Mouse (Mus musculus): ENCODE results near the gene Adh1. TPM values are rescaled to one million over a fixed set of nuclear protein-coding genes. Genes with fewer than 3 reads are reported as not detected.

The Adh1 gene
- polyA plus RNA-seq, 1 experiment from 2014 or later, result 1.3 TPM

GRCm38 (mm10) chr3:138264648-138265047 lies 3.9 kb downstream of the Adh1 start:
- WGBS, result 80% methylated on average over 3 of the region's 3 CpGs
- Histone ChIP-seq H3K4me3 (replicated peaks; ENCODE audit: low read length) (no peak overlapping the region), H3K4me1 (replicated peaks; ENCODE audit: control insufficient read depth, insufficient read depth, low read length) (no peaks in the 10 kb centered on the region), H3K27me3 (ENCODE audit: control insufficient read depth, insufficient read depth, low read length) (no peaks in the 10 kb centered on the region), H3K9ac (no peak overlapping the region), H3K9me3 (ENCODE audit: control insufficient read depth, low read length) (no peaks in the 10 kb centered on the region), H3K36me3 (replicated peaks; ENCODE audit: control insufficient read depth, insufficient read depth) (no peaks in the 10 kb centered on the region), H3K4me2 (replicated peaks) (no peak overlapping the region), H3K27ac (no peak overlapping the region)
- ATAC-seq (ENCODE audit: low FRiP score) (no peak), DNase-seq (ENCODE audit: low spot score) (no peak)

- H3K27me3 ChIP-seq (ENCODE audit: control insufficient read depth, insufficient read depth, low read length), result no peaks in the 10 kb centered on the region
- DNase-seq (ENCODE audit: low spot score) (no peak), ATAC-seq (ENCODE audit: low FRiP score) (no peak)
- H3K4me1 ChIP-seq (replicated peaks; ENCODE audit: control insufficient read depth, insufficient read depth, low read length), result no peaks in the 10 kb centered on the region
- H3K27ac ChIP-seq, result no peak overlapping the region
- 57% methylated on average over 1 of the region's 1 CpGs for WGBS
- no peak overlapping the region for H3K4me2 ChIP-seq (replicated peaks)
- no peaks in the 10 kb centered on the region for H3K9me3 ChIP-seq (ENCODE audit: control insufficient read depth, low read length)
- H3K36me3 ChIP-seq (replicated peaks; ENCODE audit: control insufficient read depth, insufficient read depth), result no peaks in the 10 kb centered on the region
- no peak overlapping the region for H3K4me3 ChIP-seq (replicated peaks; ENCODE audit: low read length)
- H3K9ac ChIP-seq, result no peak overlapping the region
Measured at GRCm38 (mm10) chr3:138270507-138270906, 9.7 kb downstream of the Adh1 start.

- DNase-seq (ENCODE audit: low spot score) (no peak), ATAC-seq (ENCODE audit: low FRiP score) (no peak)
- no peaks in the 10 kb centered on the region for H3K36me3 ChIP-seq (replicated peaks; ENCODE audit: control insufficient read depth, insufficient read depth)
- WGBS, result 94% methylated on average over 2 of the region's 2 CpGs
- no peak overlapping the region for H3K4me2 ChIP-seq (replicated peaks)
- H3K9me3 ChIP-seq (ENCODE audit: control insufficient read depth, low read length), result no peaks in the 10 kb centered on the region
- no peak overlapping the region for H3K4me3 ChIP-seq (replicated peaks; ENCODE audit: low read length)
- no peak overlapping the region for H3K9ac ChIP-seq
- no peaks in the 10 kb centered on the region for H3K4me1 ChIP-seq (replicated peaks; ENCODE audit: control insufficient read depth, insufficient read depth, low read length)
- no peak overlapping the region for H3K27ac ChIP-seq
- H3K27me3 ChIP-seq (ENCODE audit: control insufficient read depth, insufficient read depth, low read length), result no peaks in the 10 kb centered on the region
Measured at GRCm38 (mm10) chr3:138271297-138271696, 10.5 kb downstream of the Adh1 start.

- no peaks in the 10 kb centered on the region for H3K27me3 ChIP-seq (ENCODE audit: control insufficient read depth, insufficient read depth, low read length)
- H3K4me1 ChIP-seq (replicated peaks; ENCODE audit: control insufficient read depth, insufficient read depth, low read length), result no peaks in the 10 kb centered on the region
- no peaks in the 10 kb centered on the region for H3K36me3 ChIP-seq (replicated peaks; ENCODE audit: control insufficient read depth, insufficient read depth)
- DNase-seq (ENCODE audit: low spot score) (no peak), ATAC-seq (ENCODE audit: low FRiP score) (no peak)
- H3K4me2 ChIP-seq (replicated peaks), result no peak overlapping the region
- 90% methylated on average over 7 of the region's 7 CpGs for WGBS
- no peak overlapping the region for H3K9ac ChIP-seq
- no peak overlapping the region for H3K4me3 ChIP-seq (replicated peaks; ENCODE audit: low read length)
- no peak overlapping the region for H3K27ac ChIP-seq
- no peaks in the 10 kb centered on the region for H3K9me3 ChIP-seq (ENCODE audit: control insufficient read depth, low read length)
Measured at GRCm38 (mm10) chr3:138273080-138273479, 12.3 kb downstream of the Adh1 start.

GRCm38 (mm10) chr3:138275100-138275499 lies 14.3 kb downstream of the Adh1 start:
- no peak for DNase-seq (ENCODE audit: low spot score)
- no peak overlapping the region for H3K4me3 ChIP-seq (replicated peaks; ENCODE audit: low read length)
- no peaks in the 10 kb centered on the region for H3K9me3 ChIP-seq (ENCODE audit: control insufficient read depth, low read length)
- H3K9ac ChIP-seq, result no peak overlapping the region
- H3K4me1 ChIP-seq (replicated peaks; ENCODE audit: control insufficient read depth, insufficient read depth, low read length), result no peaks in the 10 kb centered on the region
- 93% methylated on average over 3 of the region's 3 CpGs for WGBS
- ATAC-seq (ENCODE audit: low FRiP score), result no peak
- H3K36me3 ChIP-seq (replicated peaks; ENCODE audit: control insufficient read depth, insufficient read depth), result no peaks in the 10 kb centered on the region
- no peaks in the 10 kb centered on the region for H3K27me3 ChIP-seq (ENCODE audit: control insufficient read depth, insufficient read depth, low read length)
- H3K4me2 ChIP-seq (replicated peaks), result no peak overlapping the region
- H3K27ac ChIP-seq, result no peak overlapping the region

- Histone ChIP-seq H3K4me3 (replicated peaks; ENCODE audit: low read length) (no peak overlapping the region), H3K4me1 (replicated peaks; ENCODE audit: control insufficient read depth, insufficient read depth, low read length) (no peaks in the 10 kb centered on the region), H3K36me3 (replicated peaks; ENCODE audit: control insufficient read depth, insufficient read depth) (no peaks in the 10 kb centered on the region), H3K9me3 (ENCODE audit: control insufficient read depth, low read length) (no peaks in the 10 kb centered on the region), H3K4me2 (replicated peaks) (no peak overlapping the region), H3K9ac (no peak overlapping the region), H3K27me3 (ENCODE audit: control insufficient read depth, insufficient read depth, low read length) (no peaks in the 10 kb centered on the region), H3K27ac (no peak overlapping the region)
- DNase-seq (ENCODE audit: low spot score) (no peak), ATAC-seq (ENCODE audit: low FRiP score) (no peak)
- 67% methylated on average over 9 of the region's 9 CpGs for WGBS
Measured at GRCm38 (mm10) chr3:138282556-138282955, 21.8 kb downstream of the Adh1 start.

GRCm38 (mm10) chr3:138283831-138284230 lies 23.0 kb downstream of the Adh1 start:
- no peak overlapping the region for H3K27ac ChIP-seq
- WGBS, result 100% methylated on average over 1 of the region's 1 CpGs
- no peaks in the 10 kb centered on the region for H3K27me3 ChIP-seq (ENCODE audit: control insufficient read depth, insufficient read depth, low read length)
- no peaks in the 10 kb centered on the region for H3K36me3 ChIP-seq (replicated peaks; ENCODE audit: control insufficient read depth, insufficient read depth)
- H3K4me1 ChIP-seq (replicated peaks; ENCODE audit: control insufficient read depth, insufficient read depth, low read length), result no peaks in the 10 kb centered on the region
- no peak overlapping the region for H3K4me3 ChIP-seq (replicated peaks; ENCODE audit: low read length)
- no peak for ATAC-seq (ENCODE audit: low FRiP score)
- no peak overlapping the region for H3K4me2 ChIP-seq (replicated peaks)
- DNase-seq (ENCODE audit: low spot score), result no peak
- H3K9ac ChIP-seq, result no peak overlapping the region
- H3K9me3 ChIP-seq (ENCODE audit: control insufficient read depth, low read length), result no peaks in the 10 kb centered on the region

- 88% methylated on average over 7 of the region's 7 CpGs for WGBS
- Histone ChIP-seq H3K4me2 (replicated peaks) (no peak overlapping the region), H3K4me1 (replicated peaks; ENCODE audit: control insufficient read depth, insufficient read depth, low read length) (no peaks in the 10 kb centered on the region), H3K27ac (no peak overlapping the region), H3K9me3 (ENCODE audit: control insufficient read depth, low read length) (no peaks in the 10 kb centered on the region), H3K36me3 (replicated peaks; ENCODE audit: control insufficient read depth, insufficient read depth) (no peaks in the 10 kb centered on the region), H3K4me3 (replicated peaks; ENCODE audit: low read length) (no peak overlapping the region), H3K27me3 (ENCODE audit: control insufficient read depth, insufficient read depth, low read length) (no peaks in the 10 kb centered on the region), H3K9ac (no peak overlapping the region)
- DNase-seq (ENCODE audit: low spot score) (no peak), ATAC-seq (ENCODE audit: low FRiP score) (no peak)
Measured at GRCm38 (mm10) chr3:138285986-138286385, 25.2 kb downstream of the Adh1 start.

GRCm38 (mm10) chr3:138287686-138288085 lies 26.9 kb downstream of the Adh1 start:
- Histone ChIP-seq H3K4me2 (replicated peaks) (no peak overlapping the region), H3K9me3 (ENCODE audit: control insufficient read depth, low read length) (no peaks in the 10 kb centered on the region), H3K4me1 (replicated peaks; ENCODE audit: control insufficient read depth, insufficient read depth, low read length) (no peaks in the 10 kb centered on the region), H3K36me3 (replicated peaks; ENCODE audit: control insufficient read depth, insufficient read depth) (no peaks in the 10 kb centered on the region), H3K4me3 (replicated peaks; ENCODE audit: low read length) (no peak overlapping the region), H3K27me3 (ENCODE audit: control insufficient read depth, insufficient read depth, low read length) (no peaks in the 10 kb centered on the region), H3K9ac (no peak overlapping the region), H3K27ac (no peak overlapping the region)
- 88% methylated on average over 4 of the region's 4 CpGs for WGBS
- no peak for DNase-seq (ENCODE audit: low spot score)
- ATAC-seq (ENCODE audit: low FRiP score), result no peak

- no peak for ATAC-seq (ENCODE audit: low FRiP score)
- 40% methylated on average over 2 of the region's 2 CpGs for WGBS
- no peak overlapping the region for H3K4me2 ChIP-seq (replicated peaks)
- no peak for DNase-seq (ENCODE audit: low spot score)
- H3K9ac ChIP-seq, result no peak overlapping the region
- 0 out of 2 replicates have a peak, but pooled peaks cover 2% of the 10 kb centered on the region for H3K9me3 ChIP-seq (ENCODE audit: control insufficient read depth, low read length)
- no peaks in the 10 kb centered on the region for H3K27me3 ChIP-seq (ENCODE audit: control insufficient read depth, insufficient read depth, low read length)
- no peaks in the 10 kb centered on the region for H3K36me3 ChIP-seq (replicated peaks; ENCODE audit: control insufficient read depth, insufficient read depth)
- H3K27ac ChIP-seq, result no peak overlapping the region
- H3K4me3 ChIP-seq (replicated peaks; ENCODE audit: low read length), result no peak overlapping the region
- H3K4me1 ChIP-seq (replicated peaks; ENCODE audit: control insufficient read depth, insufficient read depth, low read length), result no peaks in the 10 kb centered on the region
Measured at GRCm38 (mm10) chr3:138290672-138291071, 29.9 kb downstream of the Adh1 start.
